Mouse (Mus musculus): ENCODE results near the gene Tfip11. TPM values are rescaled to one million over a fixed set of nuclear protein-coding genes. Genes with fewer than 3 reads are reported as not detected.

Gene Tfip11
- total and polyA plus RNA-seq, 3 experiments, result 8.8 to 28.6 (median 23.8) TPM

DNA sequence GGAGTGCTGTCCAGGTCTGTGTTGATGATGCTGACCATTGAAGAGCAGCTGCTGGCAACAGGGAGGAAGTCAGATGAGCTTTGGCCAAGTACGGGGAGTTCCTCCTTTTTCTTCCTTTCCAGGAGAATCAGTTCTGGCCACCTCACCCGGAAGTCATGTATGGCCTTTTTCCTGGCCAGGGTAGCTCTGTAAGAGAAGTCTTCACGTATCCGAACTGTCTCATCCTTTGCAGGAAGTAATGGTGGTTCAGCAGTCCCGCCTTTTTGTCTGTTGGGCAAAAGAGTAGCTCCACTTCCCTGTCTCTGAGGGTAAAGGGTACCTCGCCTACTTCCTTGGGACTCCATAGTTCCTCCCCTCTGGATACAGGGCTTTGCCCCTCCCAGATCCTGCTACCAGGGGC lies 29.3 kb downstream of the Tfip11 start:
- TF ChIP-seq MYC (IDR thresholded peaks at IDR 0.05; ENCODE audit: low read depth, low read length), result no peak
- no peak for TF ChIP-seq ZNF384 (IDR thresholded peaks at IDR 0.05; ENCODE audit: low read depth, low read length)
- TF ChIP-seq ZC3H11A (IDR thresholded peaks at IDR 0.05; ENCODE audit: low read depth, low read length), result no peak
- no peak for TF ChIP-seq CHD1 (IDR thresholded peaks at IDR 0.05; ENCODE audit: low read depth, low read length)
- TF ChIP-seq RAD21 (IDR thresholded peaks at IDR 0.05; ENCODE audit: low read depth, low read length), result no peak
- TF ChIP-seq BHLHE40 (IDR thresholded peaks at IDR 0.05; ENCODE audit: low read depth, low read length), result no peak
- no peak for TF ChIP-seq HCFC1 (IDR thresholded peaks at IDR 0.05; ENCODE audit: low read depth, low read length)
- TF ChIP-seq KAT2A (IDR thresholded peaks at IDR 0.05; ENCODE audit: insufficient replicate concordance, low read length), result no peak
- TF ChIP-seq GABPA (IDR thresholded peaks at IDR 0.05; ENCODE audit: insufficient replicate concordance, low read depth, low read length), result no peak
- TF ChIP-seq E2F4 (IDR thresholded peaks at IDR 0.05; ENCODE audit: insufficient replicate concordance, low read depth, low read length), result no peak
- no peak for TF ChIP-seq JUN (IDR thresholded peaks at IDR 0.05; ENCODE audit: insufficient read depth, low read depth, low read length)
- TF ChIP-seq RCOR1 (conservative IDR thresholded peaks at IDR 0.05; ENCODE audit: low read depth, low read length), result no peak
- TF ChIP-seq NELFE (IDR thresholded peaks at IDR 0.05; ENCODE audit: low read depth, low read length), result no peak
- TF ChIP-seq ELF1 (IDR thresholded peaks at IDR 0.05; ENCODE audit: low read depth, low read length), result no peak
- TF ChIP-seq NRF1 (IDR thresholded peaks at IDR 0.05; ENCODE audit: low read depth, low read length), result no peak
- TF ChIP-seq EP300 (IDR thresholded peaks at IDR 0.05; ENCODE audit: low read length), result no peak
- TF ChIP-seq ZMIZ1 (IDR thresholded peaks at IDR 0.05; ENCODE audit: low read depth, low read length), result no peak
- TF ChIP-seq TCF12 (IDR thresholded peaks at IDR 0.05; ENCODE audit: low read depth, low read length), result no peak
- Histone ChIP-seq H3K4me2 (ENCODE audit: insufficient read depth, low read depth, poor library complexity, severe bottlenecking) (no peak overlapping the region), H3K9me3 (replicated peaks; ENCODE audit: low read length) (no peaks in the 10 kb centered on the region), H3K27me3 (replicated peaks) (no peaks in the 10 kb centered on the region), H3K9ac (ENCODE audit: insufficient read depth, low read depth) (no peak overlapping the region), H3K27ac (ENCODE audit: insufficient read depth, low read depth) (no peak overlapping the region), H3K4me3 (replicated peaks in 1 of 3; ENCODE audit: low read depth in 2 of 3, low read length in 2 of 3, poor library complexity in 1 of 3) (no peak overlapping the region), H3K4me1 (ENCODE audit: control insufficient read depth in 1 of 2, insufficient read depth in 2 of 2) (no peaks in the 10 kb centered on the region), H3K79me2 (replicated peaks; ENCODE audit: control insufficient read depth, extremely low read depth, insufficient read depth, poor library complexity, severe bottlenecking) (no peaks in the 10 kb centered on the region), H3K36me3 (replicated peaks in 1 of 2; ENCODE audit: control insufficient read depth in 1 of 2, insufficient read depth in 1 of 2, low read length in 1 of 2) (peaks cover 41 to 90% of the 10 kb centered on the region in 2 experiments)
- DNase-seq (ENCODE audit: extremely low read depth), result no peak
- dilution Hi-C loops (cut with MboI; ENCODE audit: extremely low pct_ligation_motif_present, extremely low pct_unique_long_range_greater_than_20kb, low sequenced_read_pairs) (no loop called here), in situ Hi-C loops (cut with MboI; ENCODE audit: low pct_ligation_motif_present, low pct_unique_long_range_greater_than_20kb, low sequenced_read_pairs) (no loop called here)

DNA sequence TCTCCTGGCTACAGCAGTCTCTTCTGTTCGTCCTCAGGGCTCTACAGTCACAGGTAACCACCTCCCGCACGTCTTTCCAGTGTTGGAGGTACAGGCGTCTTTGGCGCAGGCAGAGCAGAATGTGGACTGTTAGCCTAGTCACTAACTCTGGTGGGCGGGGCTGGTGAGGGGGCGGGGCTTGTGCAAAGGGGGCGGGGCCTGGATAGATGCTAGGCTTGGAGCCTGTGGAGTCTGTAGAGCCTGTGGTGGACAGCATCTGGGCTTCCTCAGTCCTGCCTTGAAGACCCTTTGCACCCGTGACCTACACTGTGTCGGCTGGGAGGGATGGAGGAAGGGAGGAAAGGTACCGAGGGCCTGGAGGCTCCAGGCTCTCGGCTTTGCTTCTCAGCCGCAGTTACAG lies 29.8 kb downstream of the Tfip11 start, which contains the start of gene Gm6583:
Gm6583 (minus strand) TSS at position 124 of the 400 bp plus-strand sequence.
- DNase-seq (ENCODE audit: extremely low read depth), result no peak
- Histone ChIP-seq H3K9ac (ENCODE audit: insufficient read depth, low read depth) (no peak within 1 kb of the TSS), H3K27ac (ENCODE audit: insufficient read depth, low read depth) (no peak within 1 kb of the TSS), H3K36me3 (replicated peaks in 1 of 2; ENCODE audit: control insufficient read depth in 1 of 2, insufficient read depth in 1 of 2, low read length in 1 of 2) (peaks cover 37 to 86% of the 10 kb centered on the region in 2 experiments), H3K27me3 (replicated peaks) (no peaks in the 10 kb centered on the region), H3K4me3 (replicated peaks in 1 of 3; ENCODE audit: low read depth in 2 of 3, low read length in 2 of 3, poor library complexity in 1 of 3) (no peak within 1 kb of the TSS), H3K4me1 (ENCODE audit: control insufficient read depth in 1 of 2, insufficient read depth in 2 of 2) (no peaks in the 10 kb centered on the region), H3K79me2 (replicated peaks; ENCODE audit: control insufficient read depth, extremely low read depth, insufficient read depth, poor library complexity, severe bottlenecking) (no peaks in the 10 kb centered on the region), H3K9me3 (replicated peaks; ENCODE audit: low read length) (no peaks in the 10 kb centered on the region), H3K4me2 (ENCODE audit: insufficient read depth, low read depth, poor library complexity, severe bottlenecking) (no peak within 1 kb of the TSS)
- in situ Hi-C loops (cut with MboI; ENCODE audit: low pct_ligation_motif_present, low pct_unique_long_range_greater_than_20kb, low sequenced_read_pairs) (no loop called here), dilution Hi-C loops (cut with MboI; ENCODE audit: extremely low pct_ligation_motif_present, extremely low pct_unique_long_range_greater_than_20kb, low sequenced_read_pairs) (no loop called here)
- TF ChIP-seq MXI1 (IDR thresholded peaks at IDR 0.05; ENCODE audit: low read depth, low read length), result no peak
- no peak for TF ChIP-seq TCF12 (IDR thresholded peaks at IDR 0.05; ENCODE audit: low read depth, low read length)
- no peak for TF ChIP-seq SMC3 (IDR thresholded peaks at IDR 0.05; ENCODE audit: low read depth, low read length)
- no peak for TF ChIP-seq USF1 (IDR thresholded peaks at IDR 0.05; ENCODE audit: low read depth, low read length)
- TF ChIP-seq KAT2A (IDR thresholded peaks at IDR 0.05; ENCODE audit: insufficient replicate concordance, low read length), result no peak
- TF ChIP-seq TBP (conservative IDR thresholded peaks at IDR 0.05; ENCODE audit: low read depth, low read length), result no peak
- no peak for TF ChIP-seq RCOR1 (conservative IDR thresholded peaks at IDR 0.05; ENCODE audit: low read depth, low read length)
- no peak for TF ChIP-seq ZMIZ1 (IDR thresholded peaks at IDR 0.05; ENCODE audit: low read depth, low read length)
- no peak for TF ChIP-seq POLR2AphosphoS2 (IDR thresholded peaks at IDR 0.05; ENCODE audit: low read depth, low read length)
- TF ChIP-seq ETS1 (conservative IDR thresholded peaks at IDR 0.05; ENCODE audit: low read depth, low read length), result no peak
- no peak for TF ChIP-seq POLR2A (IDR thresholded peaks at IDR 0.05; ENCODE audit: low read depth, low read length)
- TF ChIP-seq SIN3A (IDR thresholded peaks at IDR 0.05; ENCODE audit: low read length), result no peak
- TF ChIP-seq ZC3H11A (IDR thresholded peaks at IDR 0.05; ENCODE audit: low read depth, low read length), result no peak
- TF ChIP-seq JUN (IDR thresholded peaks at IDR 0.05; ENCODE audit: insufficient read depth, low read depth, low read length), result no peak
- no peak for TF ChIP-seq BHLHE40 (IDR thresholded peaks at IDR 0.05; ENCODE audit: low read depth, low read length)
- TF ChIP-seq MAX (IDR thresholded peaks at IDR 0.05; ENCODE audit: low read length), result no peak
- no peak for TF ChIP-seq E2F4 (IDR thresholded peaks at IDR 0.05; ENCODE audit: insufficient replicate concordance, low read depth, low read length)
- TF ChIP-seq MYC (IDR thresholded peaks at IDR 0.05; ENCODE audit: low read depth, low read length), result no peak
- no peak for TF ChIP-seq CHD1 (IDR thresholded peaks at IDR 0.05; ENCODE audit: low read depth, low read length)
- no peak for TF ChIP-seq EP300 (IDR thresholded peaks at IDR 0.05; ENCODE audit: low read length)

All from CH12.LX (cell line).